24 mouse cellular contexts compared by ENCODE assay signal in genomic region chr15:64546035-64546434, GRCm38 (mm10).
DNase-seq lines count a peak whose midpoint lies in the region; ATAC-seq and TF ChIP-seq lines count a peak whose summit lies in the region.
"Had no signal": no experiment of that assay in that cellular context is flagged by ENCODE, and none has a peak within 500 bp of the region (broad histone marks: within the 10 kb centered on the region; RNA-seq: fewer than 3 reads in every experiment).

No protein-coding gene starts in this region.

- H3K27ac ChIP-seq in midbrain, embryonic 15.5 days, result no peak overlapping the region
- H3K27ac ChIP-seq: embryonic facial prominence, embryonic 10.5 days; embryonic facial prominence, embryonic 12.5 days; forebrain, embryonic 13.5 days; forebrain, embryonic 15.5 days had no signal

- no peak for ATAC-seq in midbrain, embryonic 15.5 days (replicated peaks)
- ATAC-seq: activated CD4-positive, CD25-positive, alpha-beta regulatory T cell, adult 4 months; CD4-positive, CD25-positive, alpha-beta regulatory T cell, adult 4 months; forebrain, embryonic 13.5 days; forebrain, embryonic 15.5 days; forebrain, postnatal 0 days; Patski had no signal

- no peaks in the 10 kb centered on the region for H3K9me3 ChIP-seq in midbrain, embryonic 15.5 days
- H3K9me3 ChIP-seq: embryonic facial prominence, embryonic 10.5 days; embryonic facial prominence, embryonic 12.5 days; forebrain, embryonic 13.5 days; forebrain, embryonic 15.5 days; G1E had no signal

- no peak overlapping the region for H3ac ChIP-seq in myocyte (ENCODE audit: control insufficient read depth, insufficient read length)

- H3K79me2 ChIP-seq in myocyte (ENCODE audit: control insufficient read depth, insufficient read depth), result no peaks in the 10 kb centered on the region

- H3K4me1 ChIP-seq in midbrain, embryonic 15.5 days, result no peaks in the 10 kb centered on the region
- H3K4me1 ChIP-seq: embryonic facial prominence, embryonic 10.5 days; embryonic facial prominence, embryonic 12.5 days; forebrain, embryonic 13.5 days; forebrain, embryonic 15.5 days had no signal

- TF ChIP-seq POLR2A in myocyte (IDR thresholded peaks at IDR 0.05; ENCODE audit: insufficient read length, low read depth), result no peak

- no peaks in the 10 kb centered on the region for H3K36me3 ChIP-seq in myocyte (ENCODE audit: control insufficient read depth, insufficient read depth)
- H3K36me3 ChIP-seq in midbrain, embryonic 15.5 days (replicated peaks), result no peaks in the 10 kb centered on the region
- H3K36me3 ChIP-seq: embryonic facial prominence, embryonic 10.5 days; embryonic facial prominence, embryonic 12.5 days; forebrain, embryonic 15.5 days; G1E had no signal

- H3K27me3 ChIP-seq in myocyte (ENCODE audit: control insufficient read depth, insufficient read depth, insufficient read length), result no peaks in the 10 kb centered on the region
- no peaks in the 10 kb centered on the region for H3K27me3 ChIP-seq in midbrain, embryonic 15.5 days (replicated peaks)
- H3K27me3 ChIP-seq: CH12.LX; embryonic facial prominence, embryonic 12.5 days; forebrain, embryonic 13.5 days; forebrain, embryonic 15.5 days; Patski had no signal

- H3K9ac ChIP-seq in midbrain, embryonic 15.5 days, result no peak overlapping the region
- H3K9ac ChIP-seq: embryonic facial prominence, embryonic 12.5 days; forebrain, embryonic 13.5 days; forebrain, embryonic 15.5 days; forebrain, postnatal 0 days had no signal

- no peak overlapping the region for H3K4me2 ChIP-seq in myocyte (ENCODE audit: low read depth)
- H3K4me2 ChIP-seq in midbrain, embryonic 15.5 days, result no peak overlapping the region
- H3K4me2 ChIP-seq: embryonic facial prominence, embryonic 12.5 days; forebrain, embryonic 13.5 days; forebrain, embryonic 15.5 days had no signal

- H3K4me3 ChIP-seq in myocyte, result no peak overlapping the region
- H3K4me3 ChIP-seq in midbrain, embryonic 15.5 days, result no peak overlapping the region
- H3K4me3 ChIP-seq: embryonic facial prominence, embryonic 10.5 days; embryonic facial prominence, embryonic 12.5 days; forebrain, embryonic 13.5 days; forebrain, embryonic 15.5 days had no signal

- peak; percentile 87 for DNase-seq in heart, adult 11 months
- no peak for DNase-seq in heart, adult 8-10 months (ENCODE audit: low spot score)
- peak; percentile 60 for DNase-seq in NIH3T3 (ENCODE audit: low read depth)
- DNase-seq in gastrocnemius, adult 18-20 months (ENCODE audit: low spot score), result no peak
- DNase-seq: adrenal gland, adult 2 months; adrenal gland, postnatal 10 days; adrenal gland, postnatal 25 days; cerebellum, adult 11 months; cerebellum, adult 18-20 months; cerebellum, adult 9-10 months; cerebellum, postnatal 10 days; cerebellum, postnatal 25 days; forebrain, postnatal 0 days had no signal

TF ChIP-seq in myocyte, 11 proteins besides CTCF, POLR2A, EP300 and RAD21:
- TF ChIP-seq POLR2AphosphoS2 (IDR thresholded peaks at IDR 0.05; ENCODE audit: insufficient read length, low read depth), result no peak
- TF ChIP-seq E2F4 (IDR thresholded peaks at IDR 0.05; ENCODE audit: insufficient read depth), result no peak
- no peak for TF ChIP-seq MAX (IDR thresholded peaks at IDR 0.05; ENCODE audit: low read depth)
- TF ChIP-seq MYOD1 (IDR thresholded peaks at IDR 0.05; ENCODE audit: control insufficient read depth in 1 of 3, insufficient read length in 2 of 3, low read depth in 2 of 3), result peak; percentile 8 to 55 (median 25)
- 0 out of 2 replicates have a peak, but pooled peaks have one; percentile 45 for TF ChIP-seq CEBPB (IDR thresholded peaks at IDR 0.05; ENCODE audit: insufficient read depth, poor library complexity, severe bottlenecking)
- TF ChIP-seq REST (IDR thresholded peaks at IDR 0.05; ENCODE audit: insufficient read depth, insufficient read length), result no peak
- no peak for TF ChIP-seq SRF (IDR thresholded peaks at IDR 0.05; ENCODE audit: control insufficient read depth, insufficient read length, low read depth)
- no peak for TF ChIP-seq USF1 (IDR thresholded peaks at IDR 0.05; ENCODE audit: low read depth)
- TF ChIP-seq TCF12 (IDR thresholded peaks at IDR 0.05; ENCODE audit: insufficient read depth, poor library complexity, severe bottlenecking), result no peak
- peak in 2 of 3 experiments; percentile 46 to 56 for TF ChIP-seq MYOG (IDR thresholded peaks at IDR 0.05; ENCODE audit: control insufficient read depth in 1 of 3, insufficient read depth in 1 of 3, insufficient read length in 2 of 3, low read depth in 2 of 3)
- TF ChIP-seq TCF3 (IDR thresholded peaks at IDR 0.05; ENCODE audit: insufficient read length, low read depth), result no peak

Comparison
In these comparisons a context has a peak if more than half of its experiments do, and no peak if none do; other contexts are left out.
1. DNase-seq: peak in heart, adult 11 months (single experiment) and NIH3T3 (single experiment); none in heart, adult 8-10 months (single experiment) and gastrocnemius, adult 18-20 months (single experiment).